Mouse (Mus musculus): ENCODE measurements around the gene Twist2.

The Twist2 gene

DNA sequence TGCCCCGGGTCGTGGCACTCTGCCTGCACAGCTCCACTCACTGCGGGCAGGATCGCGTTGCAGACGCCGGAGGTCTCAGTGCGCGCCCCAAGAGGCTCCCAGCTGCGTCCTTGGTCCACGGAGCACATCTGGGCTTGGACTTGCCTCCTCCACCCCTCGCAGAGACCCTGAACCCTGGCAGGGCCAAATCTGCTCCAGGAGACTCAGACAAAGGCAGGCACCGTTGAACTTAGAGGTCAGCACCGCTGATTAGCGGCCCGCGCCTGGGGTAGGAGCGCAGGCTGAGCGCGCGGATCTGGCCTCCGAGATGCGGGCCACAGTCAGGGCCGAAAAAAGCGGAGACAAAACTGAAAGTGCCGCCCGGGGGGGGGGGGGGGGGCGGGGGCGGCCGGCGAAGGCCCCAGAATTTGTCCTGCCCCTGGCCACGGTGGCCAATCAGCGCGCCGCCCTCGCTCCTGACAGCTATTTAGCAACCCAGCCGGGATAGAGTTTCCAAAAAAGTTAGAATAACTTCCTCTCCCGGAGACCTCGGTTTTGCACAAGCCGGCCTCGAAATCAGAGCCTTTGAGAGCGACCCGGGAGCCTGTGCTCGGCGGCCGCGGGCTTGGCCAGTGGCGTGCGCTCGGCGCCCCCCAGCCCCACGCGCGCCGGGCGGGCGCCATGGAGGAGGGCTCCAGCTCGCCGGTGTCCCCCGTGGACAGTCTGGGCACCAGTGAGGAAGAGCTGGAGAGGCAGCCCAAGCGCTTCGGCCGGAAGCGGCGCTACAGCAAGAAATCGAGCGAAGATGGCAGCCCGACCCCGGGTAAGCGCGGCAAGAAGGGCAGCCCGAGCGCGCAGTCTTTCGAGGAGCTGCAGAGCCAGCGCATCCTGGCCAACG lies at the start of gene Twist2:
TSS of gene Twist2 (plus strand) at position 495 of the 877 bp plus-strand sequence.
- DNase-seq, result peak; percentile 41

DNA sequence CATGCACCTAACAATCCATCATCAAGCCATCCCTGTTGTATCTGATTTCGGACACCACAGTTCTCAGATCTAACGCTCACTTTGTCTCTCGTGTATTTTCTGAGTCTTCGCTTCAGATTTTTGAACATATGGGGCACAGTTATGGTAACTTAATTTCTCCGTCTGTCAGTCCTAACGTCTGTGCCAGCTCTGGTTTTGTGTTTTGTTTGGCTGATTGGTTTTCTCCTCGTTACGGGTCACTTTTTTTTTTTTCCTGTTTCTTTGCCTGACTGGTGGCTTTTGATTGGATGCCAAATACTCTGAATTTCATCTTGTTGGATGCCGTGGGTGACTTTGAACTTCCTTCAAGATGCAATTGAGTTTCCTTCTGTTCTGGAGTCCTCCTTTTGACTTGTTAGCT lies 48.3 kb upstream of the Twist2 start:
- no peak for DNase-seq

DNA sequence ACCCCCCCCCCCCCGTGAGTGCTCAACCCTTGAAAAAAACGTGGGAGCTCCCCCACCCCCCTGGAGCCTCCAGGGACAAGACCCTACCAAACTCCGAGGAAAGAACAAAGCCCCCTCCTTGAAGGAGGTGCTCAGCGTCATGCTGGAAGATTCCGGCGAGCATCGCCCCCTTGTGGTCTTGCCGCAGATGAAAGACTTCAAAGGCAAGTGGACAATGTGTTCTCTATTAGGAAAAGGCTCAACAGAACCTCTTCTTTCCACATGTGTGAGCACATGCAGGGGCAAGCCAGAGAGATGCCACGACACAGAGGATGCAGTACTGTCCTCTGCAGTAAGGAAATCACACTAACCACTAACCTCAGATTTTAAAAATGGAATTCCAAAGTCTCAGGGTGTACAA lies 46.2 kb upstream of the Twist2 start:
- peak; percentile 87 for DNase-seq

DNA sequence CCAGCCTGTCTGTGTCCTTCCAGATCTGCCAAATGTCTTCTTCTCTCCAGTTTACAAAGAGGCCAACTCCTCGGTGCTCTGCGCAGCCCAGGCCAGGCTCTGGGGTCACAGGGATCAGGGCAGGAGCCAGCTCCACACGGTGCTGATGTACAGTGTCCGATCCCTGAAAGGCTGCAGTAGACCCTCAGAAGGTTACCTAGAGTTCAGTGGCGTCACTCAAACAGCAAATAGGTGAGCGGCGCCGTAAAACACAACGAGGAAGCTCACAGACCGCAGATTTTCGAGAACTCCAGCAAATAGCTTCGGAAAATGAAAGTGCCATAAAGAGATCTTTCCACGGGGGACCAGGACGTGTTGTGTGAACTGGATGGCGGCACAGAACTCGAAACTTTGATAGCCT lies 44.0 kb upstream of the Twist2 start:
- DNase-seq, result no peak

DNA sequence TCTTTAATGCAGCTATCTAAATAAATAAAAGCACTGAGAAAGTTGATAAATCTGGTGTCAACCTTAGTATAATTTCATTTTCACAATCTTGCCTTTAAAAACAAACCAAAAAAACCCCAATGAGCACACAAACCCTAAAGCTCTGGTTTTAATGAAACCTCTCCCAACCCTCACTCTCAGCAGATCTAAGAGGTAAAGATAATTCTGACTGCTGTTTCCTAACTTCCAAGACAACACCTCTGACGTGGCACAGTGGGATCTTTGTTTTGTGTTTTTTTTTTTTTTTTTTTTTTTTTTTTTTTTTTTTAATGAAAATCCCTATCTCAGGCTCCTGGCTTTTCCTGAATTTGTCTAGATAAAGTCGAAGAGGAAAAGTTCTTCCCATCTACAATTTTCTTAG lies 43.1 kb upstream of the Twist2 start:
- no peak for DNase-seq

DNA sequence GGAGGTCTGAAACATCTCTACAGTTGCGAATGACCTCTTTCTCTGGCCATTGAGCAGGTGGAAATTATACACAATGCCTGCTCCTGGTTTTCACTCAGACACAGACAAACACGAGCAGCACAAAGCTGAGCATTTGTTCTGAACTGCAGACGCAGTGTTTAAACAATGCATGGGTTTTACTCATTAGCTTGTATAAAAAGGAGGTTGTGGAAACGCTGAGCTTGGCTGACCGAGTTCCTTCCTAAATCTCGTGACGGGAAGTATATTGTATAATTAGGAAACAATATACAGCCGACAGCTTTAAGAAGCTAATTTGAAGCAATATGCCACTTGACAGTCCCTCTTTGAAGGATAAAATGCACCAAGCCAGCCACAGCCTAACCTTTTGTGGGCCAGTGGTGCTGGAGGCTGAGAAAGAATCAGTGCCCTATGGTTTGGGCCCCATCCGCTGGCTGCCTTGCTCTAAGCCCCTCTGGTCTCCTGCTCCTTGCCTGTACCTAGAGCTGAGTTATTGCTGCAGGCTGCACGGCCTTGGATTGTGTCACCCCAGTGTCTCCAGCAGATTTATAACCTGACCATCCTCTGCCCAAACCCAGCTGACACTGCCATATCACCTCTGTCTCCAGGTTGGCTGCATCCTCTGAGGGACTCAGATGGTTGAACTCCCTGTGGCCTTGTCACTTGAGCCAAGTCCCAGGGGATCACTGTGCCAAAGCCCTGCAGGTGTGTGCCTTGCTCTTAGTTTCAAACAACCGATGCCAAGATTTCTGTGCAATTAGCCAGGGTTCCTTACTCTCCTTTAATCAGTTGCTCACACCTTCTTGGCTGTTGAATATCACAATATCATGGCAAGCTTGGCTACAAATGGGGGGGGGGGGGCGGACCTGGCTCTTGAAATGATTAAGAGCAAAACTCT lies 42.4 kb upstream of the Twist2 start:
- no peak for DNase-seq

DNA sequence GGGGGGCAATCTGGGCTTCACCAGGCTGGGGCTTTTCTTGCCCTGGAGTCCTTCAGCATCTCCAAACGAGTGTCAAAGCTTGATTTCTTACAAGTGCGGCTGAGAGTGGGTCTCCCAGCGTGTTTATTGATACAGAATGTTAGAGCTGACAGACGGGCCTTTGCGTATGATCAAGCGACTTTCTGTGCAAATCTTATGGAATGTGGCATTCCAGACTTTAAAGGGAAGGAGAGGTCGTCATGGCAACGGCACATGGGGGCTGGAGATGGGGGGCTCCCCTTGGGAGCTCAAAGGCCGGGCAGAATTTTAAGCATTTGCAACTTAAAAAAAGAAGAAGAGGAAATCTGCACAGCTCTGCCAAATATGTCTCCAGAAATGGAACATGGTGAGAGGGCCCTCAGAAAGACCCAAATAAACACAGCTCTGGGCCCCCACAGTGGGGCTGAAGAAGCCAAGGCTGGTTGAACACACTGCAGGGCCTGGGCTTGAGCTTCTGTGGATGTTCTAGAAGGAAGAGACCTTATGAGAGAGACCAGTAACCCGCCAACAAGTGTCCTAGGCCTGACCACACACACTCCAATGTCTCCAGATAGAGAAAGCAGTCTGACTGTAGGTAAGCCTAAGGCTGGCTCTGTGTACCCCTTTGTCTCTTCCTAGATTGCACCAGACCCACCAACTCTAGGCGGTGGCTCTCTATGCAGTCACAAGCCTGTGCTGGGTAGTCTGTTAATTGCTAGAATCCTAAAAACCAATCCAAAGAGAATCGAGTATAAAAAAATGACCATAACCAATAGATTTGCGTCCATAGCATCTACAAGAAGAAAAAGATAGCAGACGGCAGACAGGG lies 40.9 kb upstream of the Twist2 start:
- peak; percentile 66 for DNase-seq

DNA sequence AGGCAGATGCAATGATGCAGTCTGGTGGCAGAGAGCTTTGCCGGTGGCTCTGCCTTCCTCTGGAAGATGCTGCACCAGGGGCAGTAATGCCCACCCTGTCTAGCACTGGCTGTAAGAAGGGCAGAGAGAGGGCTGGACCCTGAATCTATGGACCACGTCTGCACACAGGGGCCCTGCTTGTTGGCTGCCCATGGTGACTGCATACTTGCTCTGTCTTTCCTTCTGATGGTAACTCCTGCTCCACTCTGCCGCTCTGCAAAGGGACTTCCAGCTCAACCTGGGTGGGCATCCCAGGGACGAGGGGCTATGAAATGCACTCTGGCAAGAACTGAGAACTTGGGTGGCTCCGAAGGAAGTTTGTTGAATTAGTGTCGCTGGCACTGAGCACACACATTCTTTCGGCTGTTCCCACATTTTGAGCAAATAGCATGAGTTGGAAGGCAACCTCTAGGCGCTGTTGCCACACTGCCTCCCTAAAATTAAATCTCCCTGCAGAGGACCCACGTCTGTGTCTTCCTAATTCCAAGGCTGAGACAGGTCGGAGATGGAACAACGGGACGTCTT lies 38.7 kb upstream of the Twist2 start:
- DNase-seq, result no peak

DNA sequence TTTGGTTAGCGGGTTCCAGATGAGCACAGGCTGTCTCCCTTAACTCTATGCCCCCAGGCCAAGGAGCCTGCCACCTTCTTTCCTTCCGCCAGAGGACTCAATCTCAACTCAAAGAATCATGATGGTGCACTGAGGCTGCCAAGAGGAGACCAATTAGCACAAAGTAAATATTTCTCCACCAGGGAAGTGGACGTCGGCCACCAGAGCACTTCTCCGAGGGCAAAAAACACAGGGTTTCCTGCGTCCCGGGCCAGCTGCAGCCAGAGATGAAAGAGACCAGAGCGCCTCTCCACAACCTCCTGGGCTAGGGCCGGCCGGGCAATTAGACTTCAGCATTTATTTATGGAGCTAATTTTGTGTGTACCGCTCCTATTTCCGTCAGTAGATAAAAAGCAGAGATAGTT lies 31.0 kb upstream of the Twist2 start:
- no peak for DNase-seq

DNA sequence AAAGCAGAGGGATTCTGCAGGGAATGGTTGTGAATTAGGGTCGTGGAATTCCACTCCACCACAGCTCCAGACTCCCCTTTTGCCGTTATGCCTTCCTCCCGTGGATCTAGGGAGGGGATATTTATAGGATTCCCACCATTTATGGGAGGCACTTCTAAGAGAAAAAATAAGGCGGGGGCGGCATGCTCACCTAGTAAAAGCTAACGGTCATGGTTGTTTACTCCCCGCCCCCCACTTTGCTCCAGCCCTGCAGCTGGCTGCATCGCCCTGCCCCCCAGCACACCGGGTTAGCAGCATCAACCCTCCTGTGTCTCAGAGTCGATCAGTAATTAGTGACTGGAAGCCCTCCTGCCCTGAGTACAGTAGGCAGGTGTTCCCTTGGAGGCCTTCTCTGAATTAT lies 30.6 kb upstream of the Twist2 start:
- no peak for DNase-seq

DNA sequence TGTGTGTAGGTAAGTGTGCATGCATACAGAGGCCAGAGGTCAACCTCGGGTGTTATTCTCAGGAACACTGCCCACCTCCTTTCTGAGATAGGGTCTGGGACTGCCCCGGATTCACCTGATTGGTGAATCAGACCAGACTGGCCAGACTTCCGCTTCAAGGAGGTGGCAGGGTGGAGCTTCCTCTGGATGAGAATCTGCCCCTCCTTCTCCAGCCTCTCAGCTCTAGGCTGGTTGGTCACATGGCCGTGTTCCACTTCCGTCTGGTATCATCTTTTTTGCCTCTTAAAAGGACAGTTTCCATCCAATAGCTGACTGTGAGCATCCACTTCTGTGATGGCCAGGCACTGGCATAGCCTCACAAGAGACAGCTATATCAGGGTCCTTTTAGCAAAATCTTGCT lies 24.3 kb upstream of the Twist2 start:
- DNase-seq, result no peak

DNA sequence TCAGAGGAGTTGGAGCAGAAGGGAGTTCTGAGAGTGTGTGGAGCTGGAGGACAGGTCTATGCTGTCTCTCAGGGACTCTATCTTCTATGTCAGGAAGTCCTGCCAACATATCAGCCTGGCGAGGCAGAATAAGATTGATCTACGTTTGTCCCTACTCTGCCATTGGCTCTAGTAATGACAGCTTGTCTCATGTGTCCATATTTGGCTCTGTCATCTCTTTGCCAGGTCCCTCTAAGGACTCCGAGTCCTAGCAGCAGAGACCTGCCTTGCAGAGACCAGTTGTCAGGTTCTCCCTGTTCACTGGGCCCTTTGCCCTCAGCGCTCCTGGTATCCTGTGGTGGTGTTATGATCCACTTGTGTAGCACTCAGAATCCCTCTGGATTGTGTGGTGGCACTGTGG lies 21.4 kb upstream of the Twist2 start:
- no peak for DNase-seq

DNA sequence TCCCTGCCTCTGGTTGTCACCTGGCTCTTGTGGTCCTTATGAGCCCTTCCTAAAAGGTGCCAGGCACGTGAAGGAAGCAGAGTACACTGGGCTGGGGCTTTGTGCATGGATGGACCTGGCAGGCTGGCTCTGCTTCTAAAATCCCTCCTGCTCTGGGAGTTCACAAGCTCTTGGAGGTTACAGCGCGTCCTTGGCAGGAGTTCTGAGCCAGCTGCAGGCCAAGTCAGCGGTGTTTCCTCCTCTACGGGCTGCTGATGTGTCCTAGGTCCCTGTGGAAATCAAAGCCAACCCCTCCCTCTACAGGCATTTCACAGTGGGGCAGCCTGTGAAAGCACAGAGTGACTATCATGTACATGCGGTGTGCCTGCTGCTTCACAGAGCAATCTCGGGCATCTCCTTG lies 20.1 kb upstream of the Twist2 start:
- DNase-seq, result no peak

DNA sequence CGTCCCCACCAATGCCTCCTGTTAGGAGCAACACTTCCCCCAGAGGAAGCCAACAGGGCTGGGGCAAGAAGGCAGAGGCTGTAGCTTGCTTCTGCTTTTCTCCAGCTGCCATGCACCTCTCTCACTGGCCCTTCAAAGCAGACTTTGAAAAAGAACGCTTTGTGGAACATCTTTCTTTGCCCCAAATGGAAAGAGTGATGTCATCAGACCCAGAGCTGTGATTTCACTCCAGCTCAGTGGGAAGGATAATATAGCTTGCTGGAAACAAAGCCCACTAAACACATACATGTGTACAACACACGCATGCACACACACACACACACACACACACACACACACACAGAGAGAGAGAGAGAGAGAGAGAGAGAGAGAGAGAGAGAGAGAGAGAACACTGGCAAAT lies 17.1 kb upstream of the Twist2 start:
- DNase-seq, result no peak

DNA sequence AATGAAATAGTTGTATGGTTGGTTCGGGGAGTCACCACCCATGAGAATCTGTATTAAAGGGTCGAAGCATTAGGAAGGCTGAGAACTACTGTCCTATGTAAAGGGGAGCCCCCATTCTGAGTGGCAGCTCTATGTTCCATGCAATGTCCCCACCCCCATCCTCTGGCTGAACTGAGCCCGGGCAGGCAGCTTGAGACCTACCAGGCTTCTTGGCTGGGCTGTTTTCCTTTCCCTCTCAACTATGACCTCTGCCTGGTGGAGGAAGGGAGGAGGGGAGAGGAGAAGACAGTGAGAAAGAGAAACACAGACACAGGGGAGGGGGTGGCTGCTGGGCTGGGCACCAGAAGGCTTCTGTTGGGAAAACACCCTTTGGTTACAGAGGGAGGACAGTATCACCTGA lies 1.9 kb upstream of the Twist2 start:
- no peak for DNase-seq

DNA sequence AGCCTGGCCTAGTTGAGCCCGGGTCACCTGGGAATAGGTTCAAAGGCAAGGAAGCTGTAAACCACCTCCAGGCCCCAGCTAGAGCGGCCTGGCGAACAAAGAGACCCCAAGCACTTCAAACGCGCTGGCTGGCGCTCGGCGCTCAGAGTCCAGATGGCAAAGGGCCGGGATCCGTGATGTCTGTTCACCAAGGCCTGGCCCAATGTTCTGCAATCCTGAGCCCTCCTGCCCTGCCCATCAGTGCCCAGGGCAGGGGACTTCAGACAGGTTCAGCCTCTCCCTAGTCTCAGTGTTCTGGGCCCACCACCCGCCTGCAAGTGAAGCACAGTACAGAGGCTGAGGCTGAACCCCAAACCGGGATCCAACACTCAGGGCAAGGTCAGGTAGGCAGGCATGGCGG lies 913 bp upstream of the Twist2 start:
- DNase-seq, result no peak

DNA sequence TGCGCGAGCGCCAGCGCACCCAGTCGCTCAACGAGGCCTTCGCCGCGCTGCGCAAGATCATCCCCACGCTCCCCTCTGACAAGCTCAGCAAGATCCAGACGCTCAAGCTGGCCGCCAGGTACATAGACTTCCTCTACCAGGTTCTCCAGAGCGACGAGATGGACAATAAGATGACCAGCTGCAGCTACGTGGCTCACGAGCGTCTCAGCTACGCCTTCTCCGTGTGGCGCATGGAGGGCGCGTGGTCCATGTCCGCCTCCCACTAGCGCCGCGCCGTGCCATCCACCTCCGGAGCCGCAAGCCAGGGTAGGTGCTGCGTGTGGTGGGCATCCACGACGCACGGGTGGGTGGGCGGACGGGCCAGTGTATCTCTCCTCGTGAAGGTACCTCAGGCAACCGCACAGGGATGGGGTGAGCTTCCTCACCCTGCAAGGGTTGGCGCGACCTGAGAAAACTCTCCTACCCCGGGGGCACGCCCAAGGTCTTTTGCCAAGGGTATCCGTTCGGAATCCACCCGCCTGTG lies 644 bp downstream of the Twist2 start:
- DNase-seq, result no peak

DNA sequence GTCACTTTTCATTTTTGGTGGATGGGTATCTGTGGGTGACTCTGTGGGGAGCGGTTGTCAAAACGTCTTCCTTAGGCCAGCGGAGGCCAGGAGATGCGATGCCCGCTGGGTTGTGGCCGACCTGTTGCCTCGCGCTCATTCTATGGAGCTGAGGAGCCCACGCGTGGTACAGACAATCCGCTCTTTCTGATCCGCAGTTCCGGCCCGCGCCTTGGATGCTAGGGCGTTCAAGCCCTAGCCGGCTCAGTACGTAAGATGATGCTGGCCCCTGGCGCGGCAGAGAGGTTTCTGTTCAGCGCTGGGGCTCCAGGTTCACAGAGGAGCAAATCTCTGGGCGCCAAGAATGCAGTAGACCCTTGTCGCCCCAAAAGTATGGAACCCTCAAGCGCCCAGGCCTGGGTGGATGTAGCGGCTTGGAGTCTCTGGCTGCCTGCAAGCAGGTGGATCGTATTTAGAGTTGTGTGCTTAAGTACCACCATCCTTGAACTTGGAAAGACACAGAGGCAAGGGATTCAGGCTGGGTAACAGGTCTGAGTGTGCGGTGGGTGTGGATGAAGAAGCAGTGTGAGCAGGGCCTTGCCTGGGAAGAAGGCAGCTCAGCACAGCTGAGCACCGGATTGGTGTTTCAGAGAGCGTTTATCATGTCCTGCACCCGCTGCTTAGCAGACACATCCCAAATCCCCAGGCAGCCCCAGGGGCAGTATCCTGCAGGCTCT lies 1.3 kb downstream of the Twist2 start:
- no peak for DNase-seq

DNA sequence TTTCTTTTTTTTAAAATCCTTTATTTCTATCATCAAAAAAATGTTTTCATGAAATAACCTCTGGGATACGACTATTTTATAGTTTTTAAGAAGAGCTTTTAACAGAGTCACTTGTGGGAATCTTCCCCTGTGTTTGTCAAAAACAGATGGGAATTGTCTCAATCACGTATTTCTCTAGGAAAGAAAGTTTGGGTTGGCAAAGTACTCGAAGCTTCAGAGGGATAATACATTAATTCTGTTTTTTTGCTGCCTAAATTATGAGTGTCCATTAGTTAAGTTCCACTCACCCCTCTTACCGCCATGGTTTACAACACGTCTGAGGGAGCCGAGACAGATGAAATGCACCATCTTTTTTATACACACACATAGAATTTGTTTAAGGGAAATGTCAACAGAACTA lies 2.2 kb downstream of the Twist2 start:
- DNase-seq, result no peak

DNA sequence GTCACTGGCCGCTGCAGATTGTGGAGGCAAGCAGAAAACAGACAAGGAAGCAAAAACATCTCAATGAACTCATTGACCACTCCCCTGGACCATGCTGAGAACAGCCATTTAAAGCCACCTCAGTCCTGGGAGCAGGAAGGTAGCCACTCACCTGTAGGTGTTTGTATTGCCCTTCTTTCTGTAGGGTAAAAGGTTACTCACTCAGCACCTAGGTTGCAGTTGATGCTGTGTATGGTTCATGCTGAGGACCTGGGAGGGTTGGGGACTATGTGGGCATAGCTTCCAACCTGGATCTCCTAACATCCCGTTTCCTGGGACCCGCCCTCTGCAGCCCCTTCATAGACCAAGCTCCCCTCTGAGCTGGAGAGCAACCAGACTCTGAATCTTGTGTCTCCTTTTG lies 14.8 kb downstream of the Twist2 start:
- no peak for DNase-seq

DNA sequence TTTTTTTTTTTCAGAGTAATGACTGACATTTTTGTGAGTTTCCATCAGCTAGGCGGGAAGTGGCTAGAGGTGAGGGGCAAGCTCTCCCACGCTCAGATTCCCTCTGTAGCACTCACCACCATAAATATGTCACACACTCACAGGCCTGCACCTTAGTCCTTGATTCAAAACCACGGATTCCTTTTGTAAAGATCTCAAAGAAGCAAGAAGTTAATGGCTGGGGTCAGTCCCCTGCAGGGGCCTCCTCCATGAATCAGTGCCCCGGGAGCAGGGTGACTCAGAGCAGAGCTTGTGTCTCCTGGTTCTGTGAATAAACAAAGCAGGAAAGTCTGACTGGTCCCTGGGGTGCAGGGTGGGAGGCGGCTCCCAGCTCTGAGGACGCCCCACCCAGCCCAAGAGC lies 15.3 kb downstream of the Twist2 start:
- no peak for DNase-seq

DNA sequence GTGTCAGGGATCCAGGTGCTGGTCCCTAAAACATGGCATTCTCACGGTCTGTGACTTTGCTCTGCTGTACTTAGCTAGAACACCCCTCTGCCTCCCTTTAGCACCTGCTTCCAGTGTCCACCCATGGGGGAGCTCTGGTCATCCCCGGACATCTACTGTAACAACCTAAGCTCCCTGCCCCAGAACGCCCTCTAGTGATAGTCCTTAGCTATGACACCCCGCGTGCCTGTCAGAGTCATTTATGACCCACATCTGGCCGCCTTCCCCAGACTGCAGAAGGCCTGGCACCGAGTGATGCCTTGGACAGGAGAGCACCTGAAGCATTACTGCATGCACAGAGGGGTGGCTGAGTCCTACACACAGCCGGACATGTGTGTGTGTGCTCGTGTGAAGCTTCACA lies 18.0 kb downstream of the Twist2 start:
- DNase-seq, result no peak
